Comparison of ENCODE assay signal across 19 mouse cellular contexts in genomic region chr15:89184937-89185227, GRCm38 (mm10). TPM values are rescaled to one million over a fixed set of nuclear protein-coding genes. Genes with fewer than 3 reads are reported as not detected.
DNase-seq lines count a peak whose midpoint lies in the region; ATAC-seq and TF ChIP-seq lines count a peak whose summit lies in the region.
"Had no signal": no experiment of that assay in that cellular context is flagged by ENCODE, and none has a peak within 500 bp of the region (broad histone marks: within the 10 kb centered on the region; RNA-seq: fewer than 3 reads in every experiment).

No protein-coding gene starts in this region.

- no peak overlapping the region for H3K9ac ChIP-seq in forebrain, embryonic 15.5 days (replicated peaks)
- H3K9ac ChIP-seq: embryonic facial prominence, embryonic 12.5 days; liver, embryonic 14.5 days; midbrain, embryonic 15.5 days had no signal

- H3K27me3 ChIP-seq in forebrain, embryonic 15.5 days: no peaks in the 10 kb centered on the region
- H3K27me3 ChIP-seq: embryonic facial prominence, embryonic 12.5 days; midbrain, embryonic 15.5 days had no signal

- peaks cover 46% of the 10 kb centered on the region for H3K4me1 ChIP-seq in forebrain, embryonic 15.5 days

- H3K4me3 ChIP-seq in layer of hippocampus, adult 2 months: no peak overlapping the region
- H3K4me3 ChIP-seq in forebrain, embryonic 15.5 days: no peak overlapping the region
- H3K4me3 ChIP-seq: embryonic facial prominence, embryonic 12.5 days; erythroblast, embryonic 14.5 days; heart, embryonic 10.5 days; hindbrain, embryonic 10.5 days; midbrain, embryonic 15.5 days had no signal

- 56% methylated on average over 5 of the region's 5 CpGs for WGBS in forebrain, embryonic 15.5 days

- ATAC-seq in forebrain, embryonic 15.5 days (replicated peaks): no peak
- ATAC-seq: intestine, embryonic 16.5 days; midbrain, embryonic 15.5 days had no signal

- peak overlapping the region; percentile 32; the same call in 1 of the 2 replicates for H3K27ac ChIP-seq in layer of hippocampus, adult 2 months
- H3K27ac ChIP-seq in forebrain, embryonic 15.5 days (replicated peaks): peak overlapping the region; percentile 71
- H3K27ac ChIP-seq: embryonic facial prominence, embryonic 12.5 days; heart, embryonic 10.5 days; liver, embryonic 14.5 days had no signal

- DNase-seq in cerebellum, adult 9-10 months: peak; percentile 61
- no peak for DNase-seq in cerebellum, adult 9-11 months
- DNase-seq in layer of hippocampus, adult 2 months (ENCODE audit: low spot score in 2 of 2): no peak
- no peak for DNase-seq in layer of hippocampus, postnatal 14 days (ENCODE audit: low spot score in 2 of 2)
- DNase-seq in adrenal gland, postnatal 36 days: peak; percentile 57 to 61
- DNase-seq in lung, postnatal 36 days: no peak
- DNase-seq in MN1 (ENCODE audit: low spot score): no peak
- DNase-seq: B cell, adult 2 months; gastrocnemius, postnatal 36 days; kidney, postnatal 36 days; thymus, postnatal 4 days had no signal

- no peak for TF ChIP-seq CTCF in layer of hippocampus, adult 2 months (conservative IDR thresholded peaks at IDR 0.05)

- no peaks in the 10 kb centered on the region for H3K9me3 ChIP-seq in forebrain, embryonic 15.5 days
- H3K9me3 ChIP-seq: embryonic facial prominence, embryonic 12.5 days; heart, embryonic 10.5 days; hindbrain, embryonic 10.5 days; midbrain, embryonic 15.5 days had no signal

- no peak overlapping the region for H3K4me2 ChIP-seq in forebrain, embryonic 15.5 days (replicated peaks)
- H3K4me2 ChIP-seq: embryonic facial prominence, embryonic 12.5 days; midbrain, embryonic 15.5 days had no signal

- H3K36me3 ChIP-seq in forebrain, embryonic 15.5 days: peaks cover 17% of the 10 kb centered on the region

RNA-seq across cellular contexts. Expression of gene Plxnb2, which starts 4.3 kb away (rescaled TPM):
- total RNA-seq in layer of hippocampus, adult 2 months (2021): 10 to 100 TPM; 49.7 to 59.1 TPM
- 10 to 100 TPM; 60.1 to 74.0 TPM for total RNA-seq in layer of hippocampus, postnatal 14 days (2021)
- total RNA-seq in adrenal gland, postnatal 36 days (2021): 100 to 1,000 TPM; 110 to 130 TPM
- polyA plus RNA-seq in forebrain, embryonic 15.5 days (2015; fragmentation: Nextera tagmentation; extraction: Ambion mirVana): 113 and 118 TPM in 2 replicates

RNA-seq across cellular contexts. Expression of gene Dennd6b, which starts 11.4 kb away (rescaled TPM):
- 10 to 100 TPM; 39.6 to 41.5 TPM for total RNA-seq in layer of hippocampus, adult 2 months (2021)
- total RNA-seq in layer of hippocampus, postnatal 14 days (2021): 10 to 100 TPM; 29.9 to 35.5 TPM
- total RNA-seq in adrenal gland, postnatal 36 days (2021): 1 to 10 TPM; 4.9 to 5.2 TPM
- 58.5 and 62.2 TPM in 2 replicates for polyA plus RNA-seq in forebrain, embryonic 15.5 days (2015; fragmentation: Nextera tagmentation; extraction: Ambion mirVana)

RNA-seq across cellular contexts. Expression of gene Ppp6r2, which starts 26.5 kb away (rescaled TPM):
- total RNA-seq in layer of hippocampus, adult 2 months (2021): 100 to 1,000 TPM; 170 to 172 TPM
- total RNA-seq in layer of hippocampus, postnatal 14 days (2021): 100 to 1,000 TPM; 157 to 167 TPM
- total RNA-seq in adrenal gland, postnatal 36 days (2021): 10 to 100 TPM; 39.6 to 49.0 TPM
- 79.8 and 83.6 TPM in 2 replicates for polyA plus RNA-seq in forebrain, embryonic 15.5 days (2015; fragmentation: Nextera tagmentation; extraction: Ambion mirVana)

RNA-seq across cellular contexts. Expression of gene Mapk11, which starts 35.5 kb away (rescaled TPM):
- 10 to 100 TPM; 21.6 to 25.8 TPM for total RNA-seq in layer of hippocampus, adult 2 months (2021)
- total RNA-seq in layer of hippocampus, postnatal 14 days (2021): 10 to 100 TPM; 23.2 to 24.9 TPM
- total RNA-seq in adrenal gland, postnatal 36 days (2021): 1 to 10 TPM; 2.5 to 3.7 TPM
- polyA plus RNA-seq in forebrain, embryonic 15.5 days (2015; fragmentation: Nextera tagmentation; extraction: Ambion mirVana): 42.8 and 42.9 TPM in 2 replicates
- polyA plus RNA-seq: erythroblast, embryonic 14.5 days had no signal

RNA-seq across cellular contexts. Expression of gene Mapk12, which starts 44.4 kb away (rescaled TPM):
- total RNA-seq in layer of hippocampus, adult 2 months (2021): 1 to 10 TPM; 4.4 to 5.6 TPM
- 1 to 10 TPM; 3.5 to 5.4 TPM for total RNA-seq in layer of hippocampus, postnatal 14 days (2021)
- 10 to 100 TPM in 1 of 2 experiments, 1 to 10 TPM in 1; 8.8 to 10.6 TPM for total RNA-seq in adrenal gland, postnatal 36 days (2021)
- 5.5 and 5.8 TPM in 2 replicates for polyA plus RNA-seq in forebrain, embryonic 15.5 days (2015; fragmentation: Nextera tagmentation; extraction: Ambion mirVana)

Comparison
In these comparisons a context has a peak if more than half of its experiments do, and no peak if none do; other contexts are left out.
1. DNase-seq: peak in cerebellum, adult 9-10 months (single experiment) and adrenal gland, postnatal 36 days (2 of 2); none in cerebellum, adult 9-11 months (single experiment), layer of hippocampus, adult 2 months (0 of 2), layer of hippocampus, postnatal 14 days (0 of 2), lung, postnatal 36 days (single experiment) and MN1 (single experiment).
2. RNA of gene Dennd6b, which starts 11.4 kb away (total RNA-seq): 39.6 to 41.5 TPM in layer of hippocampus, adult 2 months and 29.9 to 35.5 TPM in layer of hippocampus, postnatal 14 days; 4.9 to 5.2 TPM in adrenal gland, postnatal 36 days; every median in the first group is over 4 times any median in the second.